Mouse (Mus musculus) gastrocnemius, postnatal 25 days (tissue): ENCODE data around the gene Cct3. TPM values are rescaled to one million over a fixed set of nuclear protein-coding genes. Genes with fewer than 3 reads are reported as not detected.
A peak's percentile ranks its signal among the peaks of the same experiment; 100 is the strongest.
"Not testable (repeated sequence)": the region's sequence is repeated elsewhere in the genome, so short reads cannot be mapped to it uniquely, and the experiment has no call there.

Experiments used
- DNase-seq: peaks from one replicate; pipeline ENCODE4 v3.0.0; 2022
- total RNA-seq, 2 experiments: library from RNA; stranded (reverse); gene quantifications; 1 replicate in 1 of 2; 2 replicates in 1 of 2; pipeline ENCODE4 v1.2.3; 2021

Gene Cct3
- total RNA-seq, 2 experiments from 2014 or later = 104 to 115 TPM

- DNase-seq = not testable (repeated sequence)
Measured at GRCm38 (mm10) chr3:88288133-88288713, 8.7 kb upstream of the Cct3 start.

- no peak for DNase-seq
Measured at GRCm38 (mm10) chr3:88291970-88292369, 4.9 kb upstream of the Cct3 start.

GRCm38 (mm10) chr3:88295272-88295671 lies 1.6 kb upstream of the Cct3 start:
- DNase-seq = not testable (repeated sequence)

GRCm38 (mm10) chr3:88296110-88296560 lies 781 bp upstream of the Cct3 start:
- DNase-seq = no peak

- DNase-seq = no peak
Measured at GRCm38 (mm10) chr3:88297321-88297851, 470 bp downstream of the Cct3 start.

GRCm38 (mm10) chr3:88299172-88299571 lies 2.3 kb downstream of the Cct3 start:
- no peak for DNase-seq

- DNase-seq = no peak
Measured at GRCm38 (mm10) chr3:88324951-88325405, 28.1 kb downstream of the Cct3 start, which contains the start of gene Glmp. Gene Glmp, plus strand, starts transcription at chr3:88325023.

- no peak for DNase-seq
Measured at GRCm38 (mm10) chr3:88328956-88329355, 32.0 kb downstream of the Cct3 start.

- no peak for DNase-seq
Measured at GRCm38 (mm10) chr3:88331282-88331681, 34.4 kb downstream of the Cct3 start.

- no peak for DNase-seq
Measured at GRCm38 (mm10) chr3:88334029-88334658, 37.2 kb downstream of the Cct3 start.

- DNase-seq = no peak
Measured at GRCm38 (mm10) chr3:88334902-88335435, 38.1 kb downstream of the Cct3 start.

GRCm38 (mm10) chr3:88335436-88336053 lies 38.6 kb downstream of the Cct3 start:
- DNase-seq = no peak

- DNase-seq = peak; percentile 96
Measured at GRCm38 (mm10) chr3:88336058-88337013, 39.4 kb downstream of the Cct3 start, which contains the start of the genes Tmem79 and Smg5. Gene Tmem79, minus strand, starts transcription at chr3:88336148. Gene Smg5, plus strand, starts transcription at chr3:88336260.

GRCm38 (mm10) chr3:88337367-88338020 lies 40.6 kb downstream of the Cct3 start:
- no peak for DNase-seq

- no peak for DNase-seq
Measured at GRCm38 (mm10) chr3:88338316-88338715, 41.4 kb downstream of the Cct3 start.

- no peak for DNase-seq
Measured at GRCm38 (mm10) chr3:88339006-88339405, 42.1 kb downstream of the Cct3 start.

GRCm38 (mm10) chr3:88350732-88351131 lies 53.8 kb downstream of the Cct3 start:
- DNase-seq = no peak

- DNase-seq = no peak
Measured at GRCm38 (mm10) chr3:88352907-88353306, 56.0 kb downstream of the Cct3 start.

GRCm38 (mm10) chr3:88354396-88355165 lies 57.7 kb downstream of the Cct3 start:
- peak; percentile 21 for DNase-seq

GRCm38 (mm10) chr3:88359584-88359983 lies 62.7 kb downstream of the Cct3 start:
- DNase-seq = no peak
